Mouse (Mus musculus): ENCODE measurements around the gene Vps8. TPM values are rescaled to one million over a fixed set of nuclear protein-coding genes. Genes with fewer than 3 reads are reported as not detected.

Gene Vps8
- polyA plus RNA-seq, 1 experiment from 2014 or later: 14.2 TPM

- Histone ChIP-seq H3K36me3 (ENCODE audit: control insufficient read depth, insufficient read depth, low read length) (no peaks in the 10 kb centered on the region), H3K9ac (ENCODE audit: low read depth, low read length) (no peak overlapping the region), H3K4me2 (replicated peaks; ENCODE audit: low read depth, low read length) (no peak overlapping the region), H3K27me3 (ENCODE audit: control insufficient read depth, insufficient read depth, low read length) (no peaks in the 10 kb centered on the region), H3K4me1 (ENCODE audit: control insufficient read depth, insufficient read depth, low read length) (no peaks in the 10 kb centered on the region), H3K27ac (ENCODE audit: low read depth, low read length) (no peak overlapping the region), H3K4me3 (ENCODE audit: low read length) (no peak overlapping the region), H3K9me3 (ENCODE audit: control insufficient read depth, low read length) (no peaks in the 10 kb centered on the region)
- WGBS: 61% methylated on average over 3 of the region's 3 CpGs
- ATAC-seq (ENCODE audit: low FRiP score, low TSS enrichment): no peak
These were observed 114.4 kb downstream of the Vps8 start for GRCm38 (mm10) chr16:21537312-21537711.

DNA sequence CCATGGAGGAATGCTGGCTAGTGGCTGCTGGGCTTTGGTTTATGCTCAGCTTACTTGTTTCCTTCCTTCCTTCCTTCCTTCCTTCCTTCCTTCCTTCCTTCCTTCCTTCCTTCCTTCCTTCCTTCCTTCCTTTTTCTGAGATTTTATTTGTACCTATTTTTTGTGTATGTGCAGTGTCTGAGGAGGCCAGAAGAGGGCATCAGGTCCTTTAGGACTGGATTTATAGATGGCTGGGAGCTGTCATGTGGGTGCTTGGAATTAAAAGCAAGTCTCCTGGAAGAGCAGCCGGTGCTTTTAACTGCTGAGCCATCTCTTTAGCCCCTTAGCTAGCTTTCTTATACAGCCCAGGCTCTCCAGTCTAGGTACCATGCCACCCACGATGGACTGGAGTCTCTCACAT lies 116.0 kb downstream of the Vps8 start:
- no peak overlapping the region for H3K27ac ChIP-seq (ENCODE audit: low read depth, low read length)
- H3K4me1 ChIP-seq (ENCODE audit: control insufficient read depth, insufficient read depth, low read length): no peaks in the 10 kb centered on the region
- H3K27me3 ChIP-seq (ENCODE audit: control insufficient read depth, insufficient read depth, low read length): no peaks in the 10 kb centered on the region
- H3K36me3 ChIP-seq (ENCODE audit: control insufficient read depth, insufficient read depth, low read length): no peaks in the 10 kb centered on the region
- no peaks in the 10 kb centered on the region for H3K9me3 ChIP-seq (ENCODE audit: control insufficient read depth, low read length)
- no peak overlapping the region for H3K9ac ChIP-seq (ENCODE audit: low read depth, low read length)
- no peak for ATAC-seq (ENCODE audit: low FRiP score, low TSS enrichment)
- H3K4me3 ChIP-seq (ENCODE audit: low read length): no peak overlapping the region
- 70% methylated on average over 2 of the region's 2 CpGs for WGBS
- H3K4me2 ChIP-seq (replicated peaks; ENCODE audit: low read depth, low read length): no peak overlapping the region

- no peaks in the 10 kb centered on the region for H3K4me1 ChIP-seq (ENCODE audit: control insufficient read depth, insufficient read depth, low read length)
- no peaks in the 10 kb centered on the region for H3K36me3 ChIP-seq (ENCODE audit: control insufficient read depth, insufficient read depth, low read length)
- 89% methylated on average over 1 of the region's 1 CpGs for WGBS
- no peak for ATAC-seq (ENCODE audit: low FRiP score, low TSS enrichment)
- no peak overlapping the region for H3K9ac ChIP-seq (ENCODE audit: low read depth, low read length)
- H3K9me3 ChIP-seq (ENCODE audit: control insufficient read depth, low read length): no peaks in the 10 kb centered on the region
- H3K4me3 ChIP-seq (ENCODE audit: low read length): no peak overlapping the region
- H3K4me2 ChIP-seq (replicated peaks; ENCODE audit: low read depth, low read length): no peak overlapping the region
- H3K27me3 ChIP-seq (ENCODE audit: control insufficient read depth, insufficient read depth, low read length): no peaks in the 10 kb centered on the region
- H3K27ac ChIP-seq (ENCODE audit: low read depth, low read length): no peak overlapping the region
These were observed 119.6 kb downstream of the Vps8 start for GRCm38 (mm10) chr16:21542559-21542958.

DNA sequence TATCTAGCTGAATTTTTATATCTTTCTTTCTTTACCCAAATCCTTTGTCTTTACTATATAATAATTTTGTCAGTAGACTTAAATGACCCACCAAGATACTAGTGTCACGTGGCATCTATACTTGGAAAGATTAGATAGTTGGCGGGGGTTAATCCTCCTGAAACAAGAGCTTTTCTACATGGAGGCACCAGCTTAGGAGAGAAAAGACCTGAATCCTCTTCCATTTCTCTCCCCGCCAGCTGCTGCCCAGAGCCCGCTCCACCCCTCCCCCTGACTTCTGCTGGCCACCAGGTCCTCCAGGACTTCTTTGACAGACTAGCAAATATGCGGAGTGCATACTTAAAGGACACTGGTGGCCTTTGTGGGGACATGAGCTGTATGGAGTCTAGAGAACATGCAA lies 124.5 kb downstream of the Vps8 start:
- 91% methylated on average over 5 of the region's 5 CpGs for WGBS

DNA sequence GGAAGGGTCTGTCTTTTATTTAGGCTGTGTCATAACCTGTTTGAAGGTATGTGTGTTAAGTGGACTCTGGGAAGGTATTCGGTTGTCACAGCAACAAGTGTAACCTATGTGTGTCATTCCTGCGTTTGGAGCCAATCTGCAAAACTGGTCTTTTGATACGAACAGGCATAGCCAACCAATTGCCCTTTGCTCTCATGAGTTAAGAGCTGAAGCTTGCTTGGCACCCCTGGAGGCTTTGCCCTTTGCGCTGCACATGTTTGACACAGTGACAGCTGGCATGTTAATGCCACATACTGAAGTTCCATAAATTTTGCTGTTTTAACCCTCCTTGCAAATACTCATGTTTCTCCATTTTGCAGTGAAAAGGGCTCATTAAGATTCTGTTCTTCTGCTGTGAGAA lies 126.8 kb downstream of the Vps8 start:
- H3K9me3 ChIP-seq (ENCODE audit: control insufficient read depth, low read length): no peaks in the 10 kb centered on the region
- H3K27me3 ChIP-seq (ENCODE audit: control insufficient read depth, insufficient read depth, low read length): no peaks in the 10 kb centered on the region
- H3K9ac ChIP-seq (ENCODE audit: low read depth, low read length): no peak overlapping the region
- no peak overlapping the region for H3K27ac ChIP-seq (ENCODE audit: low read depth, low read length)
- H3K4me2 ChIP-seq (replicated peaks; ENCODE audit: low read depth, low read length): no peak overlapping the region
- no peaks in the 10 kb centered on the region for H3K4me1 ChIP-seq (ENCODE audit: control insufficient read depth, insufficient read depth, low read length)
- no peaks in the 10 kb centered on the region for H3K36me3 ChIP-seq (ENCODE audit: control insufficient read depth, insufficient read depth, low read length)
- no peak overlapping the region for H3K4me3 ChIP-seq (ENCODE audit: low read length)
- no peak for ATAC-seq (ENCODE audit: low FRiP score, low TSS enrichment)
- 78% methylated on average over 4 of the region's 4 CpGs for WGBS

More for the DNA sequence above, 124.5 kb downstream of the Vps8 start:
- Histone ChIP-seq H3K9ac (ENCODE audit: low read depth, low read length) (no peak overlapping the region), H3K27ac (ENCODE audit: low read depth, low read length) (no peak overlapping the region), H3K9me3 (ENCODE audit: control insufficient read depth, low read length) (no peaks in the 10 kb centered on the region), H3K4me2 (replicated peaks; ENCODE audit: low read depth, low read length) (no peak overlapping the region), H3K27me3 (ENCODE audit: control insufficient read depth, insufficient read depth, low read length) (no peaks in the 10 kb centered on the region), H3K36me3 (ENCODE audit: control insufficient read depth, insufficient read depth, low read length) (no peaks in the 10 kb centered on the region), H3K4me3 (ENCODE audit: low read length) (no peak overlapping the region), H3K4me1 (ENCODE audit: control insufficient read depth, insufficient read depth, low read length) (no peaks in the 10 kb centered on the region)
- no peak for ATAC-seq (ENCODE audit: low FRiP score, low TSS enrichment)

- H3K4me3 ChIP-seq (ENCODE audit: low read length): no peak overlapping the region
- no peaks in the 10 kb centered on the region for H3K4me1 ChIP-seq (ENCODE audit: control insufficient read depth, insufficient read depth, low read length)
- ATAC-seq (ENCODE audit: low FRiP score, low TSS enrichment): no peak
- no peaks in the 10 kb centered on the region for H3K9me3 ChIP-seq (ENCODE audit: control insufficient read depth, low read length)
- no peak overlapping the region for H3K4me2 ChIP-seq (replicated peaks; ENCODE audit: low read depth, low read length)
- 78% methylated on average over 7 of the region's 7 CpGs for WGBS
- H3K27ac ChIP-seq (ENCODE audit: low read depth, low read length): no peak overlapping the region
- no peak overlapping the region for H3K9ac ChIP-seq (ENCODE audit: low read depth, low read length)
- no peaks in the 10 kb centered on the region for H3K27me3 ChIP-seq (ENCODE audit: control insufficient read depth, insufficient read depth, low read length)
- H3K36me3 ChIP-seq (ENCODE audit: control insufficient read depth, insufficient read depth, low read length): no peaks in the 10 kb centered on the region
These were observed 127.5 kb downstream of the Vps8 start for GRCm38 (mm10) chr16:21550453-21550852.

DNA sequence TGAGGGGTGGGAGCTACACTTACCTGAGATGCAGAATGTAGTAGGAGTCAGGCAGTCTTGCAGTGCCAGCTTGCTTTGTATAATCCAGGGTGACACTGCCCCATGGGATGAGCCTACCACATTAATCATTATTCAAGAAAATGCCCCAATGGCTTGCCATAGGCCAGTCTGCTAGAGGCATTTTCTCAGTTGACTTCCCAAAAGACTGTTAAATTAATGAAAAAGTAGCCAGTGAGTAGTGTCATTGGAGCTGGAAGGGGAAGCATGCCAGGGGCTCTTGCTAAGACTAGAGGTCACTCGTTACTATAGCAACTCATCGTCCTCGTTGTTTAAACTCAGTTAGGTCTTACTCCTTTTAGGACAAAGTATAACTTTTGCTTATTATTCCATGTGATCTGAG lies 130.6 kb downstream of the Vps8 start:
- Histone ChIP-seq H3K4me2 (replicated peaks; ENCODE audit: low read depth, low read length) (no peak overlapping the region), H3K27me3 (ENCODE audit: control insufficient read depth, insufficient read depth, low read length) (no peaks in the 10 kb centered on the region), H3K9ac (ENCODE audit: low read depth, low read length) (no peak overlapping the region), H3K4me3 (ENCODE audit: low read length) (no peak overlapping the region), H3K4me1 (ENCODE audit: control insufficient read depth, insufficient read depth, low read length) (no peaks in the 10 kb centered on the region), H3K36me3 (ENCODE audit: control insufficient read depth, insufficient read depth, low read length) (no peaks in the 10 kb centered on the region), H3K9me3 (ENCODE audit: control insufficient read depth, low read length) (no peaks in the 10 kb centered on the region), H3K27ac (ENCODE audit: low read depth, low read length) (no peak overlapping the region)
- 69% methylated on average over 3 of the region's 3 CpGs for WGBS
- no peak for ATAC-seq (ENCODE audit: low FRiP score, low TSS enrichment)

GRCm38 (mm10) chr16:21562625-21563300 lies 139.8 kb downstream of the Vps8 start:
- H3K4me3 ChIP-seq (ENCODE audit: low read length): no peak overlapping the region
- no peak overlapping the region for H3K27ac ChIP-seq (ENCODE audit: low read depth, low read length)
- 87% methylated on average over 3 of the region's 3 CpGs for WGBS
- no peak overlapping the region for H3K4me2 ChIP-seq (replicated peaks; ENCODE audit: low read depth, low read length)
- no peaks in the 10 kb centered on the region for H3K4me1 ChIP-seq (ENCODE audit: control insufficient read depth, insufficient read depth, low read length)
- ATAC-seq (ENCODE audit: low FRiP score, low TSS enrichment): no peak
- no peak overlapping the region for H3K9ac ChIP-seq (ENCODE audit: low read depth, low read length)
- H3K9me3 ChIP-seq (ENCODE audit: control insufficient read depth, low read length): no peaks in the 10 kb centered on the region
- no peaks in the 10 kb centered on the region; the same call in 1 of the 2 replicates for H3K36me3 ChIP-seq (ENCODE audit: control insufficient read depth, insufficient read depth, low read length)
- H3K27me3 ChIP-seq (ENCODE audit: control insufficient read depth, insufficient read depth, low read length): no peaks in the 10 kb centered on the region

- Histone ChIP-seq H3K4me3 (ENCODE audit: low read length) (no peak overlapping the region), H3K9ac (ENCODE audit: low read depth, low read length) (no peak overlapping the region), H3K9me3 (ENCODE audit: control insufficient read depth, low read length) (no peaks in the 10 kb centered on the region), H3K4me1 (ENCODE audit: control insufficient read depth, insufficient read depth, low read length) (no peaks in the 10 kb centered on the region), H3K4me2 (replicated peaks; ENCODE audit: low read depth, low read length) (no peak overlapping the region), H3K27me3 (ENCODE audit: control insufficient read depth, insufficient read depth, low read length) (no peaks in the 10 kb centered on the region), H3K27ac (ENCODE audit: low read depth, low read length) (no peak overlapping the region), H3K36me3 (ENCODE audit: control insufficient read depth, insufficient read depth, low read length) (no peaks in the 10 kb centered on the region; the same call in 1 of the 2 replicates)
- ATAC-seq (ENCODE audit: low FRiP score, low TSS enrichment): no peak
- WGBS: 85% methylated on average over 6 of the region's 6 CpGs
These were observed 140.4 kb downstream of the Vps8 start for GRCm38 (mm10) chr16:21563322-21563721.

All from kidney, embryonic 14.5 days (tissue).